ENCODE assay signal across 12 mouse cellular contexts in the genomic region with DNA sequence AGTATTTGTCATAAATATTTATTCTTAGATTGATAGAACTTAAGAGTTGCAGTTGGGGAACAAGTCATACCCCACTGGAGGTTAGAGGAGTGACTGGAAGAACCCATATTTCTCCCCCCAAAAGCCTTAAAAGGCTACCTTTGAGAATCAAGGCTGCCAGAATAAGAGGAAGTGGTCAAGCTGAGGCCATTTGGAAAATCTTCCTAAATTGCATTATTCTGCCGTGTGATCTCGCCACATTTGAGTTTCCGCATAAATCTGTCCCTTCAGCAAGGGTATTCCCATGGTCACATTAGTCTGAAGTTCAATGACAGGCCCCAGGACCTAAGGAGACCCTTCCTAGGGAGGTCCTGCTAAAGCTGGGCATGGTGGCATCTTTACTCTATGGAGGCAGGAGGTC. TPM values are rescaled to one million over a fixed set of nuclear protein-coding genes. Genes with fewer than 3 reads are reported as not detected.
A peak's percentile ranks its signal among the peaks of the same experiment; 100 is the strongest.
DNase-seq lines count a peak whose midpoint lies in the region; ATAC-seq and TF ChIP-seq lines count a peak whose summit lies in the region.
"Had no signal": no experiment of that assay in that cellular context is flagged by ENCODE, and none has a peak within 500 bp of the region (broad histone marks: within the 10 kb centered on the region; RNA-seq: fewer than 3 reads in every experiment).

No protein-coding gene starts in this region.

- H3K9me3 ChIP-seq in heart, postnatal 0 days (replicated peaks; ENCODE audit: control insufficient read depth, low read length) = no peaks in the 10 kb centered on the region
- H3K9me3 ChIP-seq in embryonic facial prominence, embryonic 13.5 days = no peaks in the 10 kb centered on the region
- H3K9me3 ChIP-seq in limb, embryonic 15.5 days = no peaks in the 10 kb centered on the region
- H3K9me3 ChIP-seq: liver, embryonic 15.5 days had no signal

- no peak for DNase-seq in heart, postnatal 0 days (ENCODE audit: low spot score)
- no peak for DNase-seq in heart, postnatal 4 days
- peak; percentile 26 for DNase-seq in 416B (ENCODE audit: low read depth)
- DNase-seq in left cerebral cortex, postnatal 36 days (ENCODE audit: low spot score in 2 of 2) = no peak
- no peak for DNase-seq in kidney, postnatal 4 days
- DNase-seq: adrenal gland, adult 8-10 months had no signal

- peaks cover 37% of the 10 kb centered on the region for H3K36me3 ChIP-seq in heart, postnatal 0 days (replicated peaks; ENCODE audit: control insufficient read depth, insufficient read depth, low read length)
- H3K36me3 ChIP-seq in embryonic facial prominence, embryonic 13.5 days = peaks cover 41% of the 10 kb centered on the region
- peaks cover 41% of the 10 kb centered on the region for H3K36me3 ChIP-seq in limb, embryonic 15.5 days

- intact Hi-C loops in left cerebral cortex, postnatal 36 days (cut with DNase I) = no loop called here

- peak overlapping the region; percentile 80; the same call in 1 of the 2 replicates for H3K27ac ChIP-seq in heart, postnatal 0 days (ENCODE audit: low read depth)
- H3K27ac ChIP-seq in embryonic facial prominence, embryonic 13.5 days = peak overlapping the region; percentile 95
- peak overlapping the region; percentile 87 for H3K27ac ChIP-seq in limb, embryonic 15.5 days
- H3K27ac ChIP-seq: hindbrain, embryonic 14.5 days; liver, embryonic 15.5 days had no signal

- TF ChIP-seq EP300 in heart, postnatal 0 days (IDR thresholded peaks at IDR 0.05; ENCODE audit: low read depth) = no peak

- H3K4me3 ChIP-seq in heart, postnatal 0 days (ENCODE audit: low read depth, low read length) = no peak overlapping the region
- no peak overlapping the region for H3K4me3 ChIP-seq in embryonic facial prominence, embryonic 13.5 days
- H3K4me3 ChIP-seq in limb, embryonic 15.5 days = no peak overlapping the region
- H3K4me3 ChIP-seq: liver, embryonic 15.5 days had no signal

- no peak for ATAC-seq in heart, postnatal 0 days (ENCODE audit: insufficient read depth, low read depth)
- no peak for ATAC-seq in embryonic facial prominence, embryonic 13.5 days (ENCODE audit: insufficient number of reproducible peaks, insufficient read depth, low FRiP score, low TSS enrichment, low read depth)
- ATAC-seq in limb, embryonic 15.5 days (ENCODE audit: insufficient number of reproducible peaks, low FRiP score, low TSS enrichment, low read depth) = no peak
- ATAC-seq: CD4-positive, CD25-positive, alpha-beta regulatory T cell, adult 4 months; Patski had no signal

- no peak for TF ChIP-seq CTCF in heart, postnatal 0 days (IDR thresholded peaks at IDR 0.05; ENCODE audit: low read depth)

- 82% methylated on average over 3 of the region's 3 CpGs for WGBS in heart, postnatal 0 days
- 91% methylated on average over 3 of the region's 3 CpGs for WGBS in embryonic facial prominence, embryonic 13.5 days
- WGBS in limb, embryonic 15.5 days = 79% methylated on average over 3 of the region's 3 CpGs

- no peak overlapping the region for H3K9ac ChIP-seq in heart, postnatal 0 days (replicated peaks; ENCODE audit: low read depth, low read length)
- H3K9ac ChIP-seq in embryonic facial prominence, embryonic 13.5 days = 0 out of 2 replicates have a peak overlapping the region, but pooled peaks have one; percentile 44
- no peak overlapping the region for H3K9ac ChIP-seq in limb, embryonic 15.5 days
- H3K9ac ChIP-seq: hindbrain, embryonic 14.5 days; liver, embryonic 15.5 days had no signal

- no peaks in the 10 kb centered on the region for H3K27me3 ChIP-seq in heart, postnatal 0 days (ENCODE audit: control insufficient read depth, insufficient read depth, low read length)
- no peaks in the 10 kb centered on the region for H3K27me3 ChIP-seq in embryonic facial prominence, embryonic 13.5 days
- no peaks in the 10 kb centered on the region for H3K27me3 ChIP-seq in limb, embryonic 15.5 days
- H3K27me3 ChIP-seq: Patski had no signal

- peaks cover 7% of the 10 kb centered on the region; the same call in 1 of the 2 replicates for H3K4me1 ChIP-seq in heart, postnatal 0 days (ENCODE audit: control insufficient read depth, insufficient read depth)
- H3K4me1 ChIP-seq in embryonic facial prominence, embryonic 13.5 days = peaks cover 36% of the 10 kb centered on the region
- peaks cover 37% of the 10 kb centered on the region for H3K4me1 ChIP-seq in limb, embryonic 15.5 days

- no peak overlapping the region for H3K4me2 ChIP-seq in heart, postnatal 0 days (ENCODE audit: low read depth, low read length)
- H3K4me2 ChIP-seq in embryonic facial prominence, embryonic 13.5 days = peak overlapping the region; percentile 38; the same call in 1 of the 2 replicates
- no peak overlapping the region for H3K4me2 ChIP-seq in limb, embryonic 15.5 days
- H3K4me2 ChIP-seq: hindbrain, embryonic 14.5 days; liver, embryonic 15.5 days had no signal

RNA-seq across cellular contexts. Expression of gene Mmp14, which starts 11.1 kb away (rescaled TPM):
- 59.9 and 73.2 TPM in 2 replicates for total RNA-seq in heart, postnatal 0 days (2014; rRNA removed; ENCODE audit: low replicate concordance)
- 59.7 and 60.9 TPM in 2 replicates for polyA plus RNA-seq in heart, postnatal 0 days (2015; fragmentation: Nextera tagmentation; extraction: Ambion mirVana)
- 100 to 1,000 TPM; 129 to 131 TPM for total RNA-seq in heart, postnatal 4 days (2021)
- polyA plus RNA-seq in embryonic facial prominence, embryonic 13.5 days (2015; fragmentation: Nextera tagmentation; extraction: Ambion mirVana) = 202 and 208 TPM in 2 replicates
- polyA plus RNA-seq in limb, embryonic 15.5 days (2015; fragmentation: Nextera tagmentation; extraction: Ambion mirVana) = 245 and 272 TPM in 2 replicates
- 10 to 100 TPM in 1 of 2 experiments, 1 to 10 TPM in 1; 7.2 to 10.8 TPM for total RNA-seq in left cerebral cortex, postnatal 36 days (2021)
- polyA plus RNA-seq: CD4-positive, CD25-positive, alpha-beta regulatory T cell, adult 4 months had no signal

RNA-seq across cellular contexts. Expression of gene Mrpl52, which starts 15.8 kb away (rescaled TPM):
- 132 and 145 TPM in 2 replicates for total RNA-seq in heart, postnatal 0 days (2014; rRNA removed; ENCODE audit: low replicate concordance)
- 335 and 371 TPM in 2 replicates for polyA plus RNA-seq in heart, postnatal 0 days (2015; fragmentation: Nextera tagmentation; extraction: Ambion mirVana)
- 100 to 1,000 TPM; 185 to 194 TPM for total RNA-seq in heart, postnatal 4 days (2021)
- polyA plus RNA-seq in embryonic facial prominence, embryonic 13.5 days (2015; fragmentation: Nextera tagmentation; extraction: Ambion mirVana) = 203 and 286 TPM in 2 replicates
- polyA plus RNA-seq in limb, embryonic 15.5 days (2015; fragmentation: Nextera tagmentation; extraction: Ambion mirVana) = 196 and 218 TPM in 2 replicates
- total RNA-seq in left cerebral cortex, postnatal 36 days (2021) = 10 to 100 TPM; 84.6 to 88.0 TPM

RNA-seq across cellular contexts. Expression of gene Lrp10, which starts 21.4 kb away (rescaled TPM):
- 81.5 and 110 TPM in 2 replicates for total RNA-seq in heart, postnatal 0 days (2014; rRNA removed; ENCODE audit: low replicate concordance)
- 47.8 and 54.4 TPM in 2 replicates for polyA plus RNA-seq in heart, postnatal 0 days (2015; fragmentation: Nextera tagmentation; extraction: Ambion mirVana)
- total RNA-seq in heart, postnatal 4 days (2021) = 10 to 100 TPM; 81.3 to 81.5 TPM
- 29.7 and 33.1 TPM in 2 replicates for polyA plus RNA-seq in embryonic facial prominence, embryonic 13.5 days (2015; fragmentation: Nextera tagmentation; extraction: Ambion mirVana)
- 42.8 and 46.4 TPM in 2 replicates for polyA plus RNA-seq in limb, embryonic 15.5 days (2015; fragmentation: Nextera tagmentation; extraction: Ambion mirVana)
- total RNA-seq in left cerebral cortex, postnatal 36 days (2021) = 10 to 100 TPM; 24.1 to 24.4 TPM

RNA-seq across cellular contexts. Expression of gene Slc7a7, which starts 25.0 kb away (rescaled TPM):
- 11.3 and 16.6 TPM in 2 replicates for total RNA-seq in heart, postnatal 0 days (2014; rRNA removed; ENCODE audit: low replicate concordance)
- polyA plus RNA-seq in heart, postnatal 0 days (2015; fragmentation: Nextera tagmentation; extraction: Ambion mirVana) = 6.7 and 8.9 TPM in 2 replicates
- total RNA-seq in heart, postnatal 4 days (2021) = 1 to 10 TPM; 5.2 to 7.8 TPM
- polyA plus RNA-seq in embryonic facial prominence, embryonic 13.5 days (2015; fragmentation: Nextera tagmentation; extraction: Ambion mirVana) = 4.5 and 6.2 TPM in 2 replicates
- 5.8 and 6.5 TPM in 2 replicates for polyA plus RNA-seq in limb, embryonic 15.5 days (2015; fragmentation: Nextera tagmentation; extraction: Ambion mirVana)
- total RNA-seq in left cerebral cortex, postnatal 36 days (2021) = 1 to 10 TPM; 1.9 TPM

RNA-seq across cellular contexts. Expression of gene Rem2, which starts 33.4 kb away (rescaled TPM):
- total RNA-seq in heart, postnatal 0 days (2014; rRNA removed; ENCODE audit: low replicate concordance) = 0.77 TPM in 1 of 2 replicates, not detected in the other
- polyA plus RNA-seq in heart, postnatal 0 days (2015; fragmentation: Nextera tagmentation; extraction: Ambion mirVana) = 0.15 and 0.27 TPM in 2 replicates
- total RNA-seq in heart, postnatal 4 days (2021) = under 1 TPM; 0.14 to 0.23 TPM
- polyA plus RNA-seq in embryonic facial prominence, embryonic 13.5 days (2015; fragmentation: Nextera tagmentation; extraction: Ambion mirVana) = 2.1 and 3.6 TPM in 2 replicates
- 1.5 and 2.2 TPM in 2 replicates for polyA plus RNA-seq in limb, embryonic 15.5 days (2015; fragmentation: Nextera tagmentation; extraction: Ambion mirVana)
- total RNA-seq in left cerebral cortex, postnatal 36 days (2021) = 1 to 10 TPM; 7.0 to 7.7 TPM
